Mouse (Mus musculus) cortical plate, adult 2 months (tissue): ENCODE results near the gene Vps35l.

ENCODE experiments used
- CTCF ChIP-seq: fragments of 200-500 bp; IDR thresholded peaks from 2 replicates; pipeline ENCODE4 v1.5.1; 2011; ENCODE audit warnings: mild to moderate bottlenecking, control low read depth, low read length; ENCODE audit not compliant: insufficient read depth; ENCODE audit errors: extremely low read depth
- POLR2A ChIP-seq: fragments of 200-500 bp; IDR thresholded peaks from 2 replicates; pipeline ENCODE4 v1.6.1; 2011; ENCODE audit warnings: mild to moderate bottlenecking, low read length, control low read depth; ENCODE audit not compliant: insufficient read depth; ENCODE audit errors: extremely low read depth

DNA sequence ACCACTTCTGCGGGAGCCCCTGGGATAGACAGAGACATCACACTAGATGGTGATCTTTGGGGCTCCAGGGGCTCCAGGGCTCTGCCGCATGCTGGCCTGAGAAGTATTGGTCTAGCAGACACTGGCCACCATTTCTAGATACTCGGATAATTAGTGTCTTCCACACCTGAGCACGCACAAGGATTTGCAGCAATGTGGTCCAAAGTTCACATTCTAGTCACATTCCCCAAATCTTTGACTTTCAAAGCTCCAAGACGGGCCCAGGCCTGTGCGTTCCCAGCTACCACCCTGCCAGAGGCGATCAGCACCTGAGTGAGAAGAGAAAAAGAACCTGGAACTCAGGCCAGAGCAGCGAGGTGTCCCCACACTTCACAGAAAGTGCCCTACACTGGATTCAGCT is 25.6 kb downstream of the Vps35l start:
- no peak for TF ChIP-seq CTCF
- TF ChIP-seq POLR2A = no peak
